Mouse (Mus musculus) heart, embryonic 12.5 days (tissue): Measurements from ENCODE around the gene Tm6sf1. TPM values are rescaled to one million over a fixed set of nuclear protein-coding genes. Genes with fewer than 3 reads are reported as not detected.

ENCODE experiments used
- ATAC-seq: fragments of 200-750 bp; cut with Nextera tagmentation; 2 replicates; pipeline ENCODE4 v1.8.0; 2017; ENCODE audit warnings: moderate TSS enrichment, moderate library complexity; ENCODE audit not compliant: insufficient number of reproducible peaks, low FRiP score
- H3K27ac ChIP-seq: fragments of 300-500 bp; sonication (generic); 2 replicates; pipeline ENCODE4 v1.5.1; 2016; ENCODE audit warnings: mild to moderate bottlenecking, moderate library complexity; ENCODE audit not compliant: poor library complexity, severe bottlenecking
- H3K27me3 ChIP-seq: fragments of 300-500 bp; sonication (generic); replicated peaks from 2 replicates; pipeline ENCODE4 v1.6.1; 2016; ENCODE audit warnings: mild to moderate bottlenecking, moderate library complexity
- H3K36me3 ChIP-seq: fragments of 300-500 bp; sonication (generic); 2 replicates; pipeline ENCODE4 v1.6.1; 2016; ENCODE audit warnings: mild to moderate bottlenecking, moderate library complexity
- H3K4me1 ChIP-seq: fragments of 300-500 bp; sonication (generic); replicated peaks from 2 replicates; pipeline ENCODE4 v1.6.1; 2016; ENCODE audit warnings: mild to moderate bottlenecking
- H3K4me2 ChIP-seq: fragments of 300-500 bp; sonication (generic); 2 replicates; pipeline ENCODE4 v1.6.1; 2016; ENCODE audit warnings: mild to moderate bottlenecking, moderate library complexity
- H3K4me3 ChIP-seq: fragments of 300-500 bp; sonication (generic); 2 replicates; pipeline ENCODE4 v1.5.1; 2016; ENCODE audit warnings: mild to moderate bottlenecking
- H3K9ac ChIP-seq: fragments of 300-500 bp; sonication (generic); 2 replicates; pipeline ENCODE4 v1.6.1; 2016; ENCODE audit warnings: mild to moderate bottlenecking, moderate library complexity
- H3K9me3 ChIP-seq: fragments of 300-500 bp; sonication (generic); replicated peaks from 2 replicates; pipeline ENCODE4 v1.6.1; 2016; ENCODE audit warnings: mild to moderate bottlenecking, moderate library complexity
- WGBS: fragments of 180-500 bp; shearing (Covaris S2); methylation state at CpG from one replicate; pipeline ENCODE4 v1.1.7; 2016; 5-methylcytosine and 5-hydroxymethylcytosine counted together
- polyA plus RNA-seq: library from polyadenylated mRNA; unstranded; fragments of >200 nt; fragmentation: Nextera tagmentation; extraction: Ambion mirVana; gene quantifications from 2 replicates; pipeline ENCODE4 v1.2.1, GENCODE M21; 2016

The Tm6sf1 gene
- polyA plus RNA-seq, 1 experiment from 2014 or later: 25.0 TPM

GRCm38 (mm10) chr7:81885128-81885527 is 26.3 kb downstream of the Tm6sf1 start:
- H3K27ac ChIP-seq: no peak overlapping the region
- no peaks in the 10 kb centered on the region for H3K4me1 ChIP-seq
- no peak overlapping the region for H3K9ac ChIP-seq
- H3K27me3 ChIP-seq: no peaks in the 10 kb centered on the region
- H3K36me3 ChIP-seq: peaks cover 10% of the 10 kb centered on the region; the same call in 1 of the 2 replicates
- 84% methylated on average over 4 of the region's 4 CpGs for WGBS
- H3K4me3 ChIP-seq: no peak overlapping the region
- H3K9me3 ChIP-seq: no peaks in the 10 kb centered on the region
- H3K4me2 ChIP-seq: no peak overlapping the region
- ATAC-seq: no peak

GRCm38 (mm10) chr7:81899361-81899760 is 40.6 kb downstream of the Tm6sf1 start:
- Histone ChIP-seq H3K9ac (no peak overlapping the region), H3K27me3 (no peaks in the 10 kb centered on the region), H3K36me3 (peaks cover 15% of the 10 kb centered on the region; the same call in 1 of the 2 replicates), H3K4me1 (no peaks in the 10 kb centered on the region), H3K4me3 (no peak overlapping the region), H3K9me3 (no peaks in the 10 kb centered on the region), H3K27ac (no peak overlapping the region), H3K4me2 (no peak overlapping the region)
- 69% methylated on average over 11 of the region's 11 CpGs for WGBS
- ATAC-seq: no peak

- ATAC-seq: no peak
- Histone ChIP-seq H3K4me1 (no peaks in the 10 kb centered on the region), H3K27ac (no peak overlapping the region), H3K36me3 (peaks cover 4% of the 10 kb centered on the region; the same call in 1 of the 2 replicates), H3K9ac (no peak overlapping the region), H3K4me2 (no peak overlapping the region), H3K4me3 (no peak overlapping the region), H3K9me3 (no peaks in the 10 kb centered on the region), H3K27me3 (no peaks in the 10 kb centered on the region)
- 66% methylated on average over 4 of the region's 4 CpGs for WGBS
Observed at GRCm38 (mm10) chr7:81904094-81904493, 45.3 kb downstream of the Tm6sf1 start.

GRCm38 (mm10) chr7:81904926-81905325 is 46.1 kb downstream of the Tm6sf1 start:
- no peaks in the 10 kb centered on the region for H3K27me3 ChIP-seq
- no peak overlapping the region for H3K4me2 ChIP-seq
- H3K27ac ChIP-seq: no peak overlapping the region
- ATAC-seq: no peak
- WGBS: 78% methylated on average over 2 of the region's 2 CpGs
- no peak overlapping the region for H3K4me3 ChIP-seq
- no peak overlapping the region for H3K9ac ChIP-seq
- no peaks in the 10 kb centered on the region for H3K9me3 ChIP-seq
- H3K4me1 ChIP-seq: no peaks in the 10 kb centered on the region
- no peaks in the 10 kb centered on the region for H3K36me3 ChIP-seq

DNA sequence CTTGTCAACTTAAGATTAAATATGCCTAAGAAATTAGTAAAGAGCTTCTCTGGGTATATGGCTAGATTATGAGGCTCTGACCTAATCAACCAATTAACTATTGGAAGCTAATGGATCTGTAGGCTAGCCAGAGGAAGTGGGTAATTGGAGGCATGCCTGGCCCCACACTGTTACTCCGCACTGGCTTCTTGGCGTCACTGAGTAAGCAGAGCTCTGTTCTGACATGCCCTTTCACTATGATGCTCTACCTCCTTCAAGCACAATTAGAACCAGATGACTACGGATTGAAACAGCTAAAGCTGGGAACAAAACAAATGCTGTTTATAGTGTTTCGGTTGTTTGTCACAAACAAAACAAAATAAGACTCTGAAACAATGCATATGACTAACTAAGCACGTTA is 59.5 kb downstream of the Tm6sf1 start:
- 74% methylated on average over 5 of the region's 5 CpGs for WGBS
- no peak overlapping the region for H3K4me3 ChIP-seq
- no peaks in the 10 kb centered on the region for H3K36me3 ChIP-seq
- no peak overlapping the region for H3K4me2 ChIP-seq
- ATAC-seq: no peak
- H3K27me3 ChIP-seq: no peaks in the 10 kb centered on the region
- no peaks in the 10 kb centered on the region for H3K4me1 ChIP-seq
- no peak overlapping the region for H3K27ac ChIP-seq
- H3K9me3 ChIP-seq: no peaks in the 10 kb centered on the region
- no peak overlapping the region for H3K9ac ChIP-seq

DNA sequence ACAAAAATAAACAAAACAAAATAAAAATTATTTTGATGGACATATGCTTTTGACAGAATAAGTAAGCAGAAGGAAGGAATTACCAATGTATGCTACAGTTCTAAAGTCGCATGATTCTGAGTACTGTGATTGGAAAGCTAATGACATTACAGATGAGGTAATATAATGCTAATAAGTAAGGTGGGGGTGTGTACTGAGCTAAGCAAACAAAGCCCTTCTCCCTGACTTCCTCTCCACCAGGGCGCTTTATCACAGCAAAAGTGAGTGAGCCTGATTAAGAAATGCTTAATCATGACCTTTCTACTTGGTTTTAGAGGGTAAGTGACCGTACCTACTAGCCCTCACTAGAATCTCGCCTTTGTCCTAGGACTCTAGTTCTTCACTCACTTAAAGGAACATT is 61.5 kb downstream of the Tm6sf1 start:
- 61% methylated on average over 4 of the region's 4 CpGs for WGBS
- no peak overlapping the region for H3K4me2 ChIP-seq
- no peak overlapping the region for H3K9ac ChIP-seq
- no peak for ATAC-seq
- no peak overlapping the region for H3K27ac ChIP-seq
- H3K4me3 ChIP-seq: no peak overlapping the region
- no peaks in the 10 kb centered on the region for H3K36me3 ChIP-seq
- no peaks in the 10 kb centered on the region for H3K27me3 ChIP-seq
- H3K9me3 ChIP-seq: no peaks in the 10 kb centered on the region
- H3K4me1 ChIP-seq: no peaks in the 10 kb centered on the region

DNA sequence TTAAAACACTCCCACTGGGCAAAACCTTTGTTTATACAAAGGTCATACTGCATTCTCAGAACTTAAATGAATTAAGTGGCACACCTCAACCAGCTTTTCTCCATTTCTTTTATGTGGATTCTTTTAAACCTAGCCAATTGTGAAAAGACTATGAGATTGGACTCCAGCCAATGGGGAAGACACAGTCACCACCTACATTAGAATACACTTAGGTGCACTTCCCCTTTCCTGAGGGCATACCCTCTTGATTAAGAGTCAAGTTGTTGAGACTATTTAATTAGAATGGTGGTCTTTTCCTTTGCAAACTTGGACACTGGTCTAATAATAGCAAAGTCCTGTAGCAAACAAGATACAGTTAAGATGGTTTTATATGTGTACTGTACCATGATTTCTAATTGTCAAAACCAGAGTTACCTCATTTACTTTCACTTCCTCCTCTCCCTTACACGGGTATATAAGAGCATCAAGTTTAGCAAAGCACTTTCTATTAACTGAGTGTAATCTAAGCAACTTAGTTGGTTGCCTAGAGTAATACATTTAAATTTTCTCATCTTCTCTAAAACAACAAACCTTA is 62.7 kb downstream of the Tm6sf1 start:
- H3K27ac ChIP-seq: no peak overlapping the region
- no peaks in the 10 kb centered on the region for H3K27me3 ChIP-seq
- H3K9me3 ChIP-seq: no peaks in the 10 kb centered on the region
- WGBS: 68% methylated on average over 1 of the region's 1 CpGs
- H3K4me3 ChIP-seq: no peak overlapping the region
- no peaks in the 10 kb centered on the region for H3K4me1 ChIP-seq
- no peak for ATAC-seq
- H3K4me2 ChIP-seq: no peak overlapping the region
- H3K9ac ChIP-seq: no peak overlapping the region
- H3K36me3 ChIP-seq: no peaks in the 10 kb centered on the region

DNA sequence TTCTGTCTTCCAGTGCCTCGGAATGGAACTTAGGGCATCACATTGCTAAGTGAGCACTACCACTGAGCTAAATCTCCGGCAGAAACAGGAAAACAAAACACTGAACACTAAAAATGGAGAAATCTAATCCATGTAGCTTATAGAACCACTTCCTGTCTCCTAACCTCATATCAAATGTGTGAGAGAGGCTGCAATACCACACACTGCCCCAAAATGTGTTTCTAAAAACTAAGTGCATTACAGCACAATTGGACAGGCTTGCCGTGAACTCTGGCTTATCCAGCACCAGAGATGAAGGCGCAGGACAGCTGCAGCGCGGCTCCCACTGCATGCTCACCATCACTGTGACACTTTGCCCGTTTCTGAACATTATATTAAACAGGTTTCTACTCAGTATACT is 70.2 kb downstream of the Tm6sf1 start:
- 68% methylated on average over 7 of the region's 7 CpGs for WGBS
- no peak for ATAC-seq
- Histone ChIP-seq H3K27me3 (no peaks in the 10 kb centered on the region), H3K4me3 (no peak overlapping the region), H3K4me2 (no peak overlapping the region), H3K9me3 (no peaks in the 10 kb centered on the region), H3K4me1 (peaks cover 18% of the 10 kb centered on the region), H3K36me3 (no peaks in the 10 kb centered on the region), H3K9ac (no peak overlapping the region), H3K27ac (no peak overlapping the region)

DNA sequence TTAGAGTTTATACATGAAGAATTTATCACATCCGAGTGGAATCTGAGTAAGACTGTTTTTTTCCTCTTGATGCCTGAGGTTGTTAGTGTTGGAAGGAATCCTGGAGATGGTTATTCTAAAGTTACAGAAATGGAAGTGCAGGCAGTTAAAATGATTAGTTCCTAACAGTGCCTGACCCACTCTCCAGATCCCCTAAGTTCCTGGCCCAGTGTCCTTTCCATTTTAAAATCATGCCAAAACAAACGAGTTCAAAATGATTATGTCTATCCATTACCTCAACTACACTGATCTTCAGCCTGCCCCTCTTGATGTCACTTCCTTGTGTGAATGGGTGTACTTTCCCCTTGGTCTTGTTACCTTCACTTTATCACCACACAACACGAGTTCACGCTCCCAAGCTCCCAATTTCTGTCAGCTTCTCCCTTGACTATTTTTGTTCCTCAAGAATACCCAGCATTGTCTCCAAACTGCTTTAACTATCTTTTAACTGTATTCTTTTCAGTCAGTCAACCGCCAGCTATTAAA is 73.8 kb downstream of the Tm6sf1 start:
- Histone ChIP-seq H3K9ac (peak overlapping the region; percentile 34), H3K4me3 (peak overlapping the region; percentile 68), H3K4me2 (peak overlapping the region; percentile 84), H3K27ac (no peak overlapping the region), H3K9me3 (no peaks in the 10 kb centered on the region), H3K4me1 (peaks cover 14% of the 10 kb centered on the region), H3K27me3 (peaks cover 16% of the 10 kb centered on the region), H3K36me3 (no peaks in the 10 kb centered on the region)
- ATAC-seq: no peak
- 36% methylated on average over 5 of the region's 5 CpGs for WGBS

GRCm38 (mm10) chr7:81933061-81933600 is 74.3 kb downstream of the Tm6sf1 start:
- peak overlapping the region; percentile 84 for H3K4me2 ChIP-seq
- peak overlapping the region; percentile 83 for H3K9ac ChIP-seq
- 0 out of 2 replicates have a peak, but pooled peaks have one; percentile 7 for ATAC-seq

DNA sequence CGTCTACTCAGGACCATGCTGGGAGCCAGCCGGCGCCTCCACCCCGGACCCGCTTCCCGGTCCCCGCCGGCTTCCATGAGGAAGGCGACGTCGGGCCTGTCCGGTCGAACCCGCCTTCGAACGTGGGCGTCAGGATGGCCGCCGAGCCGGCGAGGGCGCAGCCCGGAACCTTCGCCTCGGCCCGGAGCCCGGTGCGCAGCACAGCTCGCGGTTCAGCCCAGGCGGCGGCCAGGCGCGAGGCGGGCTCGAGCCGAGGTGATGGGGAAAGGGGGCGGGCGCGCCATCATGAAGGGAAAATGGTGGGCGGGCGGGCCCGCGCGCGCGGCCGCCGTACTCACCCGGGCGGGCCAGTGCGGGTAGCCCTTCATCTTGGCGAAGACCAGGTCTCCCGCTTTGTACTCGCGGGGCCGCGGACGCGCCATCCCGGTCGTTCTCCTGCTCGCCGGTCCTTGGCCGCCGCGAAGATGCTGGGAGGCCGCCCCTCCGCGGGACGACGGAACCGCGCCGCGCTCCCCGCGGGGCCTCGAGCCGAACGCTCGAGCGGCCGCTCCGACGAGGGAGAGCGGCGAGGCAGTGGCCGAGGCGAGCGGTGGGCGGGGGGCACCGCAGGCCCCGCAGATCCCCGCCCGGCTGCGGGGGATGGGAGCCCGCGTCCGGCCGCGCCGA is 74.9 kb downstream of the Tm6sf1 start:
- H3K9ac ChIP-seq: peak overlapping the region; percentile 83
- ATAC-seq: peak; percentile 76
- H3K4me3 ChIP-seq: peak overlapping the region; percentile 68
- peak overlapping the region; percentile 29 for H3K27ac ChIP-seq
- H3K4me2 ChIP-seq: peak overlapping the region; percentile 84
- H3K36me3 ChIP-seq: no peaks in the 10 kb centered on the region
- H3K9me3 ChIP-seq: no peaks in the 10 kb centered on the region
- peaks cover 8% of the 10 kb centered on the region; the same call in 1 of the 2 replicates for H3K4me1 ChIP-seq
- H3K27me3 ChIP-seq: peaks cover 18% of the 10 kb centered on the region
- under 1% methylated on average over 89 of the region's 103 CpGs for WGBS

More at GRCm38 (mm10) chr7:81933061-81933600, 74.3 kb downstream of the Tm6sf1 start:
- Histone ChIP-seq H3K36me3 (no peaks in the 10 kb centered on the region), H3K27ac (peak overlapping the region; percentile 29; the same call in 1 of the 2 replicates), H3K9me3 (no peaks in the 10 kb centered on the region), H3K4me3 (peak overlapping the region; percentile 68), H3K4me1 (peaks cover 13% of the 10 kb centered on the region), H3K27me3 (peaks cover 18% of the 10 kb centered on the region)
- 10% methylated on average over 23 of the region's 23 CpGs for WGBS
